Mouse (Mus musculus): ENCODE measurements around the gene Amh.
A peak's percentile ranks its signal among the peaks of the same experiment; 100 is the strongest.

Amh gene

DNA sequence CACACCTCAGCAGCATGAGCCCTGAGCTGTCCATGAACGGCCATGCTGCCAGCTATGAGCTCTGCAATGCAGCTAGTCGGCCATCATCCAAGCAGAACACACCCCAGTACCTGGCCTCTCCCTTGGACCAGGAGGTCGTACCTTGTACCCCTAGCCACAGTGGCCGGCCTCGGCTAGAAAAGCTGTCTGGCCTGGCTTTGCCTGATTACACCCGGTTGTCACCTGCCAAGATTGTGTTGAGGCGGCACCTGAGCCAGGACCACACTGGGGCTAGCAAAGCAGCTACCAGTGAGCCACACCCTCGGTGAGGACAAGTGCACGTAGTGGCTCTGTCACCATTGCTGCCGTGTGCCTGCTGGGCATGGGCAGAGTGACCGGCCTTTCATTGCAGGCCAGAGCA, 19.1 kb upstream of the Amh start:
- DNase-seq (ENCODE audit: low read depth, low spot score): no peak

- no peak for DNase-seq (ENCODE audit: low read depth, low spot score)
These were observed 17.5 kb upstream of the Amh start for GRCm38 (mm10) chr10:80787517-80787916.

- DNase-seq (ENCODE audit: low read depth, low spot score): no peak
These were observed 14.2 kb upstream of the Amh start for GRCm38 (mm10) chr10:80790761-80791404.

DNA sequence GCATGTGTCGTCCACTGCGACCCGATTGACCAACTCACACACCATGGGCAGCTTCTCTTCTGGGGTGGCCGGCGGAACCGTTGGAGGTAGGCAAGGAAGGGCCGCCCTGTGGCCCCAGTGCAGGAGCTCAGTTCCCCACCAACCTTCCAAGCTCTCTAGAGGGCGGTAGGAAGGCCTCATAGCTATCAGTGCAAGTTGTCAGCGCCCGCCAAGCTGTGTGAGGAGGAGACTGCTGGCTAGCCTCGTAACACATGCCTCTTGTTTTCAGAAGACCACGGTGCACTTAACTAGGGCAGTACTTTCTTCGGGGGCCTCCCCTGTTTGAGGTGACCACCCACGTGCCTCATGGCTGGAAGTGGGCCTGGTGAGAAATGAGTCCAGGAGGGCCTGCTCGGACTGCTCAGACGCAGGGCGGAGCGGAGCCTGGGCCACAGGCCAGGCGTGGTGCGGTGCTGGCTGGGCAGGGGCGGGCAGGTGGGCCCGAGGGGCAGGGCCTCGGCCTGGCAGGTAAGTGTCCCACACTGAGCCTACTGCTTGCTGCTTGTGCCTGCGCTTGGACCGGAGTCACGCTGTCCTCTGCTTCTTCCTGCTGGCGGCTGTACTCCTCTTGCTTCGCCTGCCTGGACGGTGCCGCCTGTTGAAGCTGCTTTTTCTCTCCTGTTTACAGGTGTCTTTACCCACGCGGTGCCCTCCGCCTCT, 13.4 kb upstream of the Amh start:
- no peak for DNase-seq (ENCODE audit: low read depth, low spot score)

DNA sequence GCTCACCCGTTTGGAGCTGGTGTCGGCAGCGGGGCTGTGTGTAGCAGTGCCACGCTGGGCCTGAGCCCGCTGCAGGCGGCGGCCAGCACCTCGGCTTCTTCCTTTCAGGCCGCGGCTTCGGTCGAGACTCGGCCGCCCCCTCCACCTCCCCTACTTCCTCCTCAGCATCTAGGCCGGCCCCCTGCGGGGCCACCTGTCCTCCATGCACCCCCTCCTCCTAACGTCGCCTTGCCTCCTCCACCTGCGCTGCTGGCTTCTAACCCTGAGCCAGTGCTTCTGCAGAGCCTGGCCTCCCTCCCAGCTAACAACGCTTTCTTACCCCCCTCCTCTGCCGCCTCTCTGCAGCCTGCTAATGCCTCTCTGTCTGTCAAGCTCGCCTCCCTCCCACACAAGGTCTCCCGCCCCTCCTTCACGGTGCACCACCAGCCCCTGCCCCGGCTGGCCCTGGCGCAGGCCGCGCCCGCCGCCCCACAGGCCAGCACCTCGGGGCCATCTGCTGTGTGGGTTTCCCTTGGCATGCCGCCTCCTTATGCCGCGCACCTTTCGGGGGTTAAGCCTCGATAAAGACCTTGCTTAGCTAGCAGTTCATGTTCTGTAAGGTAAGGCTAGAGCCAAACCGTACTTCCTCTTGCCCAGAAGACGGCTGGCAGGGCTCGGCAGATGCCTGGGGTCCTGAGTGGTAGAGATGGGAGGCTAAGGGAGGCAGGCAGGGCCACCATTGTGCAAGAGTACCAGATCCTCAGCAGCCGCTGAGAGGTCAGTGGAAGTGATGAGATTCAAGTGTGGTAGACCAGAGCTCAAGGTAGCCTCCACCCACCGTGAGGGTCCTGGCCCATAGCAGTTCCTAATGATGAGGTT, 12.6 kb upstream of the Amh start:
- no peak for DNase-seq (ENCODE audit: low read depth, low spot score)

DNA sequence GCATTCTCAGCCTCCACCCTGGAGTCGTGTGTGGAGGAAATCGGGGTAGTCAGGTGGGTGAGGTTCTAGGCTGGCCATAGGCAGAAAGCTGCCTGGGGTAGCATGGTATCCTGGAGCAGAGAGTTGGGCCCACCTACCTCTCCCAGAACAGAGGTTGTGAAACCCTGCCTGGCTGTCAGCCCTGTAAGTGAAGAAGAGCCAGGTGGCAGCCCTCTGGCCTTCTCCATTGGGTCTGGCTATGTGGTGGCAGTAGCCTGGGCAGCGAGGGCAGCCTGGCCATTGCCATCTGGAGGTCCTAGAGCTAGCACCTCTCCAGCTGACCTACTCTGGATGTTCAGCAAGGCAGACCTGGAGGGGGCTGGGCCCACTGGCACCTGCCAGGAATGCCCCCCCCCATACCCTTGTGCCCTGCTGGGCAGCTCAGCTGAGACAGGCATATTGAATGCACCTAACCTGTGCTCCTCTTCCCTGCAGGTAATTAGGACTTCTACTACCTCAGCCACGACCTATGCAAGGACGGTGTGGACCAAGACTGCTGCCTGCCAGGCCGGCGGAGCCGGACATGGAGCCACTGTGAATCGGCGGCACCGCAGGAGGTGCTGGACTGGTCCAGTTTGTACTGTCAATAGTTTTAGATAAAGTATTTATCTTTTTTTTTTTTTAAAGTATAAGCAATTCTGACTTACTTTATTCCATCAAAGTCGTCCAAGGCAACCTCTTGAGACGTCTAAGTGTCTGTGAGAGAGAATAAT, 11.8 kb upstream of the Amh start:
- DNase-seq (ENCODE audit: low read depth, low spot score): no peak

DNA sequence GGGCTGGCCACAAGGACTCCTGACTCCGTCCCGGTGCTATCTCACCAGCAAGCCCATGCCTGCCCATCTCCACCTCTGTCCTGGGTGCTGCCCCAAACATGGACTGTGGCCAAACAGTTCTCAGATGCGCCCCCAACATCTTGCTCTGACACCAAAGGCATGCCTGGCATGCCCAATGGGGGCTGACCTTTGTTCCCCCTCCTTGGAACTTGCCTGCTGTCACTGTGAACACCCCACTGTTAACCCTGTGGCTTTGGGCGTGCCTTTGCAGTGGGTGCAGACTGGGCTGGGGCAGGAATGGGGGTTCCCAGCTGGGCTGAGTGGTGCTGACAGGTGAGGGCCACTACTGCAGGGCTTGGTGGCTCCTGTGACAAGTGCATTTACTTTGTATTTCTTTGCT, 11.2 kb upstream of the Amh start:
- DNase-seq (ENCODE audit: low read depth, low spot score): no peak

DNA sequence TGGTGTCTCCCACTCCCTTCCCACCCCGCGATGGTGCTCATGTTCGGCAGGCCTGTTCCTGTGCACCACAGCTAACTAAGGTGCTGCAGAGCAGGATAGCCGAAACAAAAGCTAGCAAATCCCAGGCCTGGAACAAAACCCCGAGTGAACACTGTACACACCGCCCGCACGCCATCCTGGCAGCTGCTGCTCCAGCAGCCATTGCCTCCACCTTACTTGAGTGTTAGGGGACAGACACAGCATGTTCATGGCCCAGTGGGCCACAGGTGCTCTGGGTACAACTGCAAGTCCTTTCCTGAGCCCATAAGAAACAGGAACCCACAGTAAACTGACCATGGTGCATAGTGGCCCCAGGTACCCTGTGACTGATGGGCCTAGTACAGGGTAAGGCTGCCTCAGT, 10.3 kb upstream of the Amh start:
- DNase-seq (ENCODE audit: low read depth, low spot score): no peak

DNA sequence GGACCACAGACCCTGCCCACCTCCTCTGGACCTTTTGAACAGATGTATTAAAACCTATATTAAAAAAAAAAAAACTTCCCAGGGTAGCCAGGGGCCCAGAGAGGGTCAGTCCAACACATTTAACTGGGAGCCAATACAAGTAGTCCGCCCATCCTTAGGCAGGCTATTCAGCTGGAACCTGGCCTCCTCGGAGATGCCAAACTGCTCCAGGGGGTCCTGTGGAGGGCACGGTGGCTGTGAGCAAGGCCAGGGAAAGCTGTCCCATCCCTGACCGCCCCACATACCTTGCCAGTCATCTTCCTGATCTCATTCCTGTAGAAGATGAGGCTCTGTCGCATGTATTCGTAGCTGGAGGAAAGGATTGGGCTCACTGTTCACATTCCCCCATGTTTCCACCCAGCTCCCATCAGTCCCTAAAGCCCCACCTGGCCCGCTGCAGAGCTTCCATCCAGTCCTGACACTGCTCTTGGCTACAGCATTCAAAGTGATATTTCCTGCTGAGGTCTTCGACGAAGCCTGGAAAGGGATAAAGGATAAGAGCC, 8.7 kb upstream of the Amh start:
- DNase-seq (ENCODE audit: low read depth, low spot score): no peak

GRCm38 (mm10) chr10:80797186-80798149, 7.6 kb upstream of the Amh start:
- DNase-seq (ENCODE audit: low read depth, low spot score): no peak

- peak; percentile 93 for DNase-seq (ENCODE audit: low read depth, low spot score)
These were observed 6.7 kb upstream of the Amh start, which contains the start of the genes Sf3a2 and Plekhj1 for GRCm38 (mm10) chr10:80798150-80799006. TSS of gene Sf3a2 (plus strand) at chr10:80798198. TSS of gene Plekhj1 (minus strand) at chr10:80798626.

- no peak for DNase-seq (ENCODE audit: low read depth, low spot score)
These were observed 5.9 kb upstream of the Amh start for GRCm38 (mm10) chr10:80799070-80799566.

DNA sequence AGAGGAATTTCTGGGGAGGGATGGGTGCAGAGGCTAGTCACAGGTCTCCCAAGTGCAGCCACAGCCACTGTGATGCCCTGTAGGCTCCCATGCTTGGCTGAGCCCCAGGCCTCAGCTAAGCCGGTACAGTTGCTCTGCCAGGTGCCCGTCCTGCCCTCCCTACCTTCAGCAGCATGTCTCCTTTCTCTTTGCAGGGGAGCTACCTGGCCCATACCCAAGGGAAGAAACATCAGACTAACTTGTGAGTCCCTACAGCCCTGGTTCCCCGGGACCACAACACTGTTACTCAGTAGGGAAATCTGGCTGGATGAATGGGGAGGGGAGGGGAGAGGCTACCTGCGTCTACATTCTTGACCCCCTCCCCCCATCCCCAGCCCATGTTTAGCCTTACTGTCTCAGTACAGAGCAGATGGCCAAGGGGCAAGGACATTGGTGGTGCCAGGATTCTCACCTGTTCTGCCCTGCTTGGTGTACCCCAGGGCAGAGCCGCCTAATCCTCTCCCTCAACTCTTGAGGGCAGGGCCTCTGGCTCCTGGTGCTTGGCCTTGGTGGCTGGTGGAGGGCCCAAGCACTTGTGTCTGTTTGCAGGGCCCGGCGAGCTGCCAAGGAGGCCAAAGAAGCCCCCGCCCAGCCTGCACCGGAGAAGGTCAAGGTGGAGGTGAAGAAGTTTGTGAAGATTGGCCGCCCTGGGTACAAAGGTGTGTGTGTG, 2.7 kb upstream of the Amh start:
- no peak for DNase-seq (ENCODE audit: low read depth, low spot score)

GRCm38 (mm10) chr10:80802996-80803395, 2.0 kb upstream of the Amh start:
- DNase-seq (ENCODE audit: low read depth, low spot score): no peak

DNA sequence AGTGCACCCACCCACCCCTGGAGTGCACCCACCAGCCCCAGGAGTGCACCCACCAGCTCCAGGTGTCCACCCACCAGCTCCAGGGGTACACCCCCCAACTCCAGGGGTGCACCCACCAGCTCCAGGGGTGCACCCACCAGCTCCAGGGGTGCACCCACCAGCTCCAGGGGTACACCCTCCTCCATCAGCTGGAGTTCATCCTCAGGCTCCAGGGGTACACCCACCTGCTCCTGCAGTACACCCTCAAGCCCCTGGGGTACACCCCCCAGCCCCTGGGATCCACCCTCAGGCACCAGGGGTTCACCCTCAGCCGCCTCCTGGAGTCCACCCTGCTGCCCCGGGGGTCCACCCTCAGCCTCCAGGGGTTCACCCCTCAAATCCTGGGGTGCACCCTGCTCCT, 703 bp upstream of the Amh start:
- DNase-seq (ENCODE audit: low read depth, low spot score): no peak

DNA sequence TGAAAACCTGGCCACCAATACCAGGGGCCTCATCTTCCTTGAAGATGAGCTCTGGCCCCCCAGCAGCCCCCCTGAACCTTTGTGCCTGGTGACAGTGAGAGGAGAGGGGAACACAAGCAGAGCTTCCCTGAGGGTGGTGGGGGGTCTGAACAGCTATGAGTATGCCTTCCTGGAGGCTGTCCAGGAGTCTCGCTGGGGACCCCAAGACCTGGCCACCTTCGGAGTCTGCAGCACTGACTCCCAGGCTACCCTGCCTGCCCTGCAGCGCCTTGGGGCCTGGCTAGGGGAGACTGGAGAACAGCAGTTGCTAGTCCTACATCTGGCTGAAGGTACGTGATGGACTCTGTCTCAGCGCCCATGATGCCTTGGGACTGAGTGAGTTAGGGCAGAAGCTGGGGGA, 279 bp downstream of the Amh start:
- DNase-seq (ENCODE audit: low read depth, low spot score): no peak

DNA sequence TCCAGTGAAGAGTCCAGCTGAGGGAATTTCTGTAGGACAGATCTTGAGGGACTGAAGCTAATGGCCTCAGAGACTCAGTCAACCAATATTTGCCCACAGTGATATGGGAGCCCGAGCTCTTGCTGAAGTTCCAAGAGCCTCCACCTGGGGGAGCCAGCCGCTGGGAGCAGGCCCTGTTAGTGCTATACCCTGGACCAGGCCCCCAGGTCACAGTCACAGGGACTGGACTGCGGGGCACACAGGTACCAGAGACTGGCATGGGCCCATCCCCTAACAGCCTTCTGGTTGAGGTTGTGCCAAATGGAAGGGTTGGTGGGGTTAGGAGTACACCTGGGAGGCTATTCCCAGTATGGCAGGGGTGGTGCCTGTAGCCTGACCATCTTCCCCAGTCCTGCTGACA, 882 bp downstream of the Amh start:
- peak; percentile 46 for DNase-seq (ENCODE audit: low read depth, low spot score)

GRCm38 (mm10) chr10:80806341-80807056, 1.5 kb downstream of the Amh start:
- DNase-seq (ENCODE audit: low read depth, low spot score): no peak
